Mouse (Mus musculus): ENCODE results near the gene Rpp25l.

DNA sequence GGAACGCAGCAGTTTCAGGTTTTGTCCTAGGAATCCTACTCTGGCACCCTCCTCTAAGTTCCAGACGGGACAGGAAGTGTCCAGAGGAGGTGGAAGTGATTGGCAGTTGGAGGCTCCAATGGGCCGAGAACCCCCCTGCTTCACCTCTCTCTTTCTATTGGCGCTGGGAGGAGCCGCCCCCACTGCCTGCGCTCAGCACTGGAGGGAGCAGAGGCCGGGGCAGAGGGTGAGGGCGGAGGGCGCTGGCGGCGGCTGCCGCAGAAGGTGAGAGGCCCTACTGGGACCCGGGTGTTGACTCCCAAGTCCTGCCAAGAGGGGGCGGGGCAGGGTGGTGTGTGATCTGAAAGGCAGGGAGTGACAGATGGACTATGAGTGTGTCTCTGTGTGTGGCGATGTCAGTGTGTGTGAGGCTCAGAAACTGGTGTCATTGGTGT is 47.0 kb upstream of the Rpp25l start:
- TF ChIP-seq POLR2A (IDR thresholded peaks at IDR 0.05; ENCODE audit: control insufficient read depth, extremely low read depth, insufficient read depth, low read length, poor library complexity) = no peak
- peak; percentile 46; the same call in 1 of the 2 replicates for TF ChIP-seq CTCF (IDR thresholded peaks at IDR 0.05; ENCODE audit: borderline replicate concordance, control insufficient read depth, extremely low read depth, insufficient read depth, low read length, poor library complexity)
